Mouse (Mus musculus) erythroblast, embryonic 14.5 days (primary cell): ENCODE results near the gene Rsad1. TPM values are rescaled to one million over a fixed set of nuclear protein-coding genes. Genes with fewer than 3 reads are reported as not detected.

Experiments
- H3K27me3 ChIP-seq: 2 replicates; pipeline ENCODE4 v1.6.1; 2012; ENCODE audit warnings: inconsistent platforms; ENCODE audit not compliant: control insufficient read depth
- H3K36me3 ChIP-seq: 2 replicates; pipeline ENCODE4 v1.6.1; 2012; ENCODE audit warnings: mild to moderate bottlenecking, inconsistent platforms; ENCODE audit not compliant: control insufficient read depth
- H3K4me1 ChIP-seq: 2 replicates; pipeline ENCODE4 v1.6.1; 2012; ENCODE audit warnings: inconsistent platforms; ENCODE audit not compliant: control insufficient read depth
- H3K4me3 ChIP-seq: replicated peaks from 2 replicates; pipeline ENCODE3; 2012; ENCODE audit warnings: moderate library complexity, mild to moderate bottlenecking, inconsistent platforms
- H3K9me3 ChIP-seq: 2 replicates; pipeline ENCODE4 v1.6.1; 2012; ENCODE audit warnings: low read length, inconsistent platforms, mixed read lengths; ENCODE audit not compliant: control insufficient read depth
- GATA1 ChIP-seq: IDR thresholded peaks from 2 replicates; pipeline ENCODE4 v1.6.1; 2012; ENCODE audit warnings: low read length, inconsistent platforms, mixed read lengths
- TAL1 ChIP-seq: IDR thresholded peaks from 3 replicates; pipeline ENCODE4 v1.6.1; 2012; ENCODE audit warnings: low read length, inconsistent platforms, mixed read lengths
- polyA plus RNA-seq: library from polyadenylated mRNA; stranded (reverse); fragments of >175 nt; gene quantifications from 2 replicates; pipeline ENCODE4 v1.2.3, GENCODE M21; 2012

Gene Rsad1
- polyA plus RNA-seq, 1 experiment = not detected

DNA sequence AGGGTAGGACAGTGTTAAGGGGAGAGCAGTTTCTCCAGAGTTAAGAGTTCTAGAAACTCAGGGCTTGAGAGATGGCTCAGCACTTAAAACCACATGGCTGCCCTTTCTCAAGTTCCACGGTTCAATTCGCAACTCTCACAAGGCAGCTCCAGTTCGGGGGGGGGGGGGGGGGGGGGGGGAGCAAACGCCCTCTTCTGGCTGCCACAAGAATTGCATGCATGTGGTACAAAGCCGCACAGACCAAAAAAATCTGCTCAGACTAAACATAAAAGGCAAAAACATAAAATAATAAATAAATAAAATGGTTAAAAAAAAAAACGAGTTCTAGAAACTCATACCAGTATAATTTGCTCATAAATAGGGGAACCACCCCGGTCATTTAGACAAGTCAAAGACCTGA is 25.5 kb upstream of the Rsad1 start:
- Histone ChIP-seq H3K4me1 (no peaks in the 10 kb centered on the region), H3K27me3 (no peaks in the 10 kb centered on the region), H3K4me3 (no peak overlapping the region), H3K36me3 (no peaks in the 10 kb centered on the region), H3K9me3 (no peaks in the 10 kb centered on the region)
- no peak for TF ChIP-seq GATA1
- TF ChIP-seq TAL1 = no peak

DNA sequence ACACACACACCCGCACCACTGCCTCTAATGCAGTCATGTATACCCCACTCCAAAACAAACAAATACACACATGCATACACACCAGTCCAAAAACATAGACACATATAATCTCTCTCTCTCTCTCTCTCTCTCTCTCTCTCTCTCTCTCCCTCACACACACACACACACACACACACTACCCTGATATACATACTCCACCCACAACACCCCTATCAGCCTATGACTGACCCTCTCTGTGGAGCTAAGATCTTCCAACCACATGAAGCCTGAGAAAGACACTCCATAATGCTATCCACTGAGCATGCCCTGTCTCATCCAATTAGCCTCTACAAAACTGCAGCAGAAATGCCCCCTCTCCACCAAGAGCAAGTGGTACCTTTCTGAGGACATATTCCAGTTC is 22.8 kb upstream of the Rsad1 start:
- Histone ChIP-seq H3K36me3 (no peaks in the 10 kb centered on the region), H3K27me3 (no peaks in the 10 kb centered on the region), H3K4me3 (no peak overlapping the region), H3K9me3 (no peaks in the 10 kb centered on the region), H3K4me1 (no peaks in the 10 kb centered on the region)
- TF ChIP-seq GATA1 (no peak), TAL1 (no peak)

DNA sequence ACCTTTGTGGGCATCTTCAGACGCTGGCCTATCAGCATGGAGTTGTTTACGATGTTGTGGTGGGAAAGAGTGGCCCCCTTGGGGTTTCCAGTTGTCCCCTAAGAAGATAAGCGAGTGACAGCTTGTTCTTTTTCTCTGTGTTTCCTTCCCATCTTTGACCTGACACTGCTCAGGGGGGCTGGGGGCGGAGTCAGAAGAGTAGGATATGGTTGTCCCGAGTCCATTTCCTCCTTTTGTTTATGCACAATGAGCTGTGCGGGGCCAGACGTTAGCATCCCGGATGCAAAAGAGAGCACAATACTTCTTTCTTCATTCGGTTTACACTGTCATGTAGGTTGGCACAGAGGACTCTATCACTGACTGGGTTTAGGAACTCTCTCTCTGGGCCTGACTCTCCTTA is 21.6 kb upstream of the Rsad1 start:
- Histone ChIP-seq H3K36me3 (no peaks in the 10 kb centered on the region), H3K4me1 (no peaks in the 10 kb centered on the region), H3K27me3 (peaks cover 8% of the 10 kb centered on the region), H3K9me3 (no peaks in the 10 kb centered on the region), H3K4me3 (no peak overlapping the region)
- TF ChIP-seq GATA1 (no peak), TAL1 (no peak)

DNA sequence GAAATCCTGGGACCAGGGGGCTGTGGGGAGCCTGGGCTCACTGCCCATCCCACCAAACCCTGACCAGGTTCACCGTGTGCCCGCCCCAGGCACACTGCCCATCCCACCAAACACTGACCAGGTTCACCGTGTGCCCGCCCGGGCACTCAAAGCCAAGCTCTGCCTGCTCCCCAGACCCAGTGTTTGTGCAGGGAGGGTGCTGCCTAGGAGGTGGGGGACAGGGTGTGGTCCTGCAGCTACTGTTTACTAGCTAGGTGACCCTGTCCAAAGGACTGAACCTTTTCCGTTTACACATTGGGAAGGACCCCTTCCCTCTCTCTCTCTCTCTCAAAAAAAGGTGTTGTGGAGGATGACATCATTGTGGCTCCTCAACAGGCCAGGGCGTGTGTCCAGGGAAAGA is 18.3 kb upstream of the Rsad1 start:
- no peaks in the 10 kb centered on the region for H3K4me1 ChIP-seq
- H3K4me3 ChIP-seq = no peak overlapping the region
- no peak for TF ChIP-seq TAL1
- TF ChIP-seq GATA1 = no peak
- H3K36me3 ChIP-seq = no peaks in the 10 kb centered on the region
- H3K9me3 ChIP-seq = no peaks in the 10 kb centered on the region
- peaks cover 30% of the 10 kb centered on the region for H3K27me3 ChIP-seq

DNA sequence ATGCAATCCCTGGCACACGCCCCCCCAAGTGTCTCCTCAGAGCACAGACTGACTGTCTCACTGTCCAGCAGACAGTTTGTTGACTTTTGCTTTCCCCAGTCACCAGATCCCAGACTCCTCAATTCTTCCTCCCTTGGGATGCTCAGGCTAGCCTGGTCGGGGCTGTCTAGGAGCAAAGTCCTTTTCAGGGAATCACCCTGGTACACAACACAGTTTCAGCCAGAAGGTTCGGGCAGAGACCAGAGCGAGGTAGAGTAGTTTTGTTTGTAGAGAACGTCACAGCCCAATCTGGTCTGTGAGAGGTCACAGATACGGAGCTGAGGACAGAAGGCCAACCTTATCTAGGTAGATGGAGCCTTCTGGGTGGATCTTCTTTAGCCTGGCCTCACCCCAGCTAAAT is 17.5 kb upstream of the Rsad1 start:
- Histone ChIP-seq H3K9me3 (no peaks in the 10 kb centered on the region), H3K4me1 (no peaks in the 10 kb centered on the region), H3K4me3 (no peak overlapping the region), H3K36me3 (no peaks in the 10 kb centered on the region), H3K27me3 (peaks cover 30% of the 10 kb centered on the region)
- TF ChIP-seq GATA1 = no peak
- no peak for TF ChIP-seq TAL1

DNA sequence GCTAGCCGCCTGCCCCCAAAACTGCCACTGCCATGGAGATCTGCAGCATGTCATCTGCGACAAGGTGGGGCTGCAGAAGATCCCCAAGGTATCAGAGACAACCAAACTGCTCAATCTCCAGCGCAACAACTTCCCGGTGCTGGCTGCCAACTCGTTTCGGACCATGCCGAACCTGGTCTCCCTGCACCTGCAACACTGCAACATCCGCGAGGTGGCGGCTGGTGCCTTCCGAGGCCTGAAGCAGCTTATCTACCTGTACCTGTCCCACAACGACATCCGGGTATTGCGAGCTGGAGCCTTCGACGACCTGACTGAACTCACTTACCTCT is 16.1 kb upstream of the Rsad1 start:
- TF ChIP-seq TAL1 = no peak
- no peak for TF ChIP-seq GATA1
- H3K4me3 ChIP-seq = no peak overlapping the region
- H3K36me3 ChIP-seq = no peaks in the 10 kb centered on the region
- no peaks in the 10 kb centered on the region for H3K9me3 ChIP-seq
- no peaks in the 10 kb centered on the region for H3K4me1 ChIP-seq
- peaks cover 30% of the 10 kb centered on the region for H3K27me3 ChIP-seq

DNA sequence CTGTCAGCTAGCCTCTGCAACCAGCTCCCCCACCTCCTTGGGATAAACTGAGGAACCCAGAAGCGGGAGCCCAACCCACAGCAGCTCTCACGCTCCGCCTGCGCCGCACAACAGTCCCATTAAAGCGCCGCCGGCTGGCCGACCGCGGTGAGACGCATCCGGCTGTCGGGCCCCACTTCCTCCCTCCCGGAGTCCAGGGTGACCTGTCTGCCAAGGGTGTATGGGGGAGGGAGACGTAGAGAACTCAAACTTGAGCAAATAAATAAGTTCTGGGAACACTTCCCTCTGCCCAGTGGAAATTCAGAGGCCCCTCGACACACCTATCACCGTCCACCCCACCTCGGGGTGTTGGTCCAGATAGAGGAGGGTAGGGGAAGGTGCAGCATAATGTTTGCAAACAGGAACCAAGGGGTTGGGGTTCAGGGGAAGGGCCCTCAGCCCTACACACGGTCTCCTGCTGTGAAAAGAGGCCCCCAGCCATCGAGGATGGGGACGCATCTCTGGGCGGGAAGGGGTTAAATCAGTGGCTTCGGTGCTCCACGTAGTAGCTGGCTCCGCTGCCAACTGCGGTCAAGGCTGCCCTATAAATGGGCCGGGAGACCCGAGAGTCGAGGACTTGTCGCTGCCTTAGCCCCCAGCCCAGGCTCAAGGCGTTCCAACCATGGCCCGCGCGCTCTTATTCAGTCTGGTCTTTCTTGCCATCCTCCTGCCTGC is 15.5 kb upstream of the Rsad1 start, which contains the start of gene Chad:
Chad (plus strand) TSS at position 611 of the 714 bp plus-strand sequence.
- Histone ChIP-seq H3K4me1 (no peaks in the 10 kb centered on the region), H3K36me3 (no peaks in the 10 kb centered on the region), H3K27me3 (peaks cover 30% of the 10 kb centered on the region), H3K4me3 (no peak within 1 kb of the TSS), H3K9me3 (no peaks in the 10 kb centered on the region)
- TF ChIP-seq TAL1 = no peak
- TF ChIP-seq GATA1 = no peak

DNA sequence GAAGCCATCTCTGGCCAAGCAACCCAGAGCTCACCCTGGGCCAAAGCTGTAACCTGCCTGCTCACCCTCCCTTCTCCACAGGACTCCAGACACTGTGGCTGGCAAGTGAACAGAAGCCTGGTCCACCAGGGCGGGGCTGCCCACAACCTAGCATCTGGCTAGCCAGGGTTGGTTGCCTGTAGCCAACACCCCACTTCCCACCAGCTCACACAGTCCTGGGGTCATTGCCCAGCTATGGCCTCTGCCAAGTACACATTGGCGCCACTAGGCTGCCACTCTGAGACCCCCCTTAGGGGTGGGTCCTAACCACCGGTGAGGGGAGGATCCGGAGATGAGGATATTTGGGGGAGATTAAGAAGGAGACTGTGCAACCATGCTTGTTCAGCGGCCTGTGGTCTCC is 14.8 kb upstream of the Rsad1 start:
- TF ChIP-seq TAL1 (no peak), GATA1 (no peak)
- Histone ChIP-seq H3K36me3 (no peaks in the 10 kb centered on the region), H3K4me3 (no peak overlapping the region), H3K4me1 (no peaks in the 10 kb centered on the region), H3K9me3 (no peaks in the 10 kb centered on the region), H3K27me3 (peaks cover 30% of the 10 kb centered on the region)

DNA sequence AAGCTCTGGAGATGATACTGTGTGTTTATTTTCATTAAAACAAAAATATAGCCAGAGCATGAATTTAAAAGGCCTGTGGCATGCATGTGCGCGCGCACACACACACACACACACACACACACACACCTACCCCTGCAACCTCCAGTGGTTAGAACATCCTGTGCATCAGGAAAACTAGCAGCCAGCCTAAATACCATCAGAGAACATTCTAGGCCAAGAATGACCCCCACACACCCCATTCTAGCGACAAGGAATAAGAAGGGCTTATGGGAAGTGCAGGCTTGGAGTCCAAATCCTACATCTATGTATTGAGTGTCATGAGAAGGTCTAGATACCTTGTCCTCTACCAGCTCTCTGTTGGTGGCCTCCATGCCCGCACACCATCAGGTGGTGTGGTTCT is 14.3 kb upstream of the Rsad1 start:
- no peaks in the 10 kb centered on the region for H3K4me1 ChIP-seq
- TF ChIP-seq GATA1 (no peak), TAL1 (no peak)
- no peak overlapping the region for H3K4me3 ChIP-seq

DNA sequence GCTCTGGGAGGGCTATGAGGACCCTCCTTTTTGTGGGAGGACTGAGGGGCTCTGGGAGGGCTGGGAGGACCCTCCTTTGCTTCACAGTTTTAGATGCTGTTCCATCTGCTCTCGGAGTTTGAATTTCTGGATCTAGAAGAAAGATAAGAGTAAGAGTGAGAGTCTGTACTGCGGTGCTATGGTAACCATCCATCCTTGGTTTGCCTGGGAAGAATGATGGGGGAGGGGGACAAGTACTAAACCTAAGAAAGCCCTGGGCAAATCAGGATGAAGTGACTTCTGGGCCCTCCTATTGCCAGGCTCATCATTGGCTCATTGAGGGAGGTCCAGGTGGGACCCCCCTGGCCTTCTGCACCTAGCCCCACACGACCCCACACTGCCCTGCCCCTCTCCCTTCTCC is 9.2 kb upstream of the Rsad1 start:
- no peaks in the 10 kb centered on the region for H3K4me1 ChIP-seq
- TF ChIP-seq GATA1 = no peak
- TF ChIP-seq TAL1 = no peak
- no peaks in the 10 kb centered on the region for H3K27me3 ChIP-seq
- H3K36me3 ChIP-seq = no peaks in the 10 kb centered on the region
- H3K9me3 ChIP-seq = no peaks in the 10 kb centered on the region
- H3K4me3 ChIP-seq = no peak overlapping the region

More for the DNA sequence above, 14.3 kb upstream of the Rsad1 start:
- Histone ChIP-seq H3K36me3 (no peaks in the 10 kb centered on the region), H3K9me3 (no peaks in the 10 kb centered on the region), H3K27me3 (peaks cover 30% of the 10 kb centered on the region)
